Mouse (Mus musculus) layer of hippocampus, adult 18-20 months (tissue): ENCODE data around the gene Gnai2. TPM values are rescaled to one million over a fixed set of nuclear protein-coding genes. Genes with fewer than 3 reads are reported as not detected.
A peak's percentile ranks its signal among the peaks of the same experiment; 100 is the strongest.
"Not testable (repeated sequence)": the region's sequence is repeated elsewhere in the genome, so short reads cannot be mapped to it uniquely, and the experiment has no call there.

Source experiments
- DNase-seq, 2 experiments: peaks; one replicate each; pipeline ENCODE4 v3.0.0; 2022; ENCODE audit warnings: low spot score in 2 of 2
- total RNA-seq, 2 experiments: library from RNA; stranded (reverse); gene quantifications; 2 replicates each; pipeline ENCODE4 v1.2.3; 2021

The Gnai2 gene
- total RNA-seq, 2 experiments from 2014 or later = 228 to 231 TPM

- no peak for DNase-seq
Observed at GRCm38 (mm10) chr9:107570845-107571244, 64.3 kb downstream of the Gnai2 start.

GRCm38 (mm10) chr9:107570016-107570415 lies 65.2 kb downstream of the Gnai2 start:
- DNase-seq = no peak

GRCm38 (mm10) chr9:107569270-107569669 lies 65.9 kb downstream of the Gnai2 start:
- no peak for DNase-seq

DNA sequence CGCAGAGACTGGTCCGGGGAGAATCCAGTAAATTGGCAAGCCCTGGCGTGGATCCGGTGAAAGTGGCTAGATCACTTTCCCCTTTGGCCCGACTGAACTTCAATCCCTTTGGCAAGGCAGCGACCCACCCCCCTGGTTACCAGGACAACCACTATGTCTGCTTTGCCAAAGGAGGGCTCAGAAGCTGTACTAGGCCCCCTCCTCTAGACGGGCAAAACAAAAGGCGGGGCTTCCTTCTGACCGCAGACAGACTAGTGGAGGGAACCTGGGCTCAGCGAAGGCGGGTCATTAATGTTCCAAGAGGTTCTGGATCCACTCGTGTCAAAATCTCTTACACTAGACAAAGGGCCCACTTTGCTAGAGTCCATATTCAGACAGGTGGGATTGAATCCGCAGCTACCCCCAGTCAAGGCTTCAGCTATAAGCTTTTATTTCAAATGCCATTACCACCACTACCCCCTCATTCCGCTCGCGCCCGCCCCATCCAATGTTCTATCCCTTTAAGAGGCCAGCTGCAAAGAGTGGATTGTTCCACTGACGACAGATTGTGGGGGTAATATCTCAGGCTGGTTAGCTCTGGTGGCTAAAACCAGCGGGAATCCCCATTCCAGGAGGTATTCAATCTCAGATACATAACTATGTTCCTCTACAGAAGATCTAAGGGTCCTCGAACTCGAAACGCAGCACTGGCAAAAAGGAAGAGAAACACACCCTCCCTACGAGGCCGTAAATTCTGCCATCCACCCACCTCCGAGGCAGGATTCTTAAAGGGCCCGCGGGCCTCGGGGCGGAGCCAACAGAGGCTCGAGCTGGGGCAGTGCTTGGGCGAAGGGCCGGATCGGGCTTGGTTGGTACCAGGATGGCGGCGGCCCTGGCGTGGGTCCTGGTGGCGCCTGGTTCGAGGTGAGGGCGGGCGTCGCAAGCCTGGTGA lies 66.6 kb downstream of the Gnai2 start:
- DNase-seq = peak in 1 of 2 experiments; percentile 84

DNA sequence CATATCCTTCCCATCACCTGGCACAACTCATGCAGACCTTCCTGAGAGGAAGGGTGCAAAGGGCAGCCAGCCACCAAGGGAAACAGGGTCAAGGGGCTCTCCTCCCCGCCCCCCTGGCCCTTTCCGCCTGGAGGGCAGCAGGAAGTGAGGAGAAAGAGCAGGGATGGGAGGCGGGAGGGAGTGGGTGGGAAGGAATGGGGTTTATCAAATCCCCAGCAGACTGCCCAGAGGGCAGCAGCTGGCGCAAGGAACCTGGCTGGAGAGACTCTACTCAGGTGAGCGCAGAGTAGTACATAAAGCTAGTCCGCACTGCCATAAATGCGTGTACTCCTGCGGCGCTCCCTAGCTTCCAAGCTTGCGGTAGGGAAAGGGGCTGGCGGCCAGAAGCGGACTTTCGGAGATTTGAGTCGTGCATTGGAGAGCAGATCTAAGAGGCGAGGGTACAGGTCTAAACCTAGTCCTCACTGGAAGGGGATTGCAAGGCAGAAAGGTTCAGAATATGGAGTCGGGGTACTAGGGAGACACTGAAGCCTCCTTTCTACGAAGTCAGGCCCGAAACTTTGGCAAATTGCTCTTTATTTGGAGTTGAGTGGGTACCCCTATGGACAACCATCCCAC lies 67.4 kb downstream of the Gnai2 start, which contains the start of gene Hyal2:
TSS of gene Hyal2 (plus strand) at position 244 of the 618 bp plus-strand sequence.
- DNase-seq = no peak

- no peak for DNase-seq
Observed at GRCm38 (mm10) chr9:107566855-107567254, 68.3 kb downstream of the Gnai2 start.

GRCm38 (mm10) chr9:107566041-107566709 lies 69.0 kb downstream of the Gnai2 start:
- peak in 1 of 2 experiments; percentile 79 for DNase-seq

- not testable (repeated sequence) for DNase-seq
Observed at GRCm38 (mm10) chr9:107565556-107565955, 69.6 kb downstream of the Gnai2 start.

Other genes starting within 250 kb of the Gnai2 start
- 10 to 100 TPM; 15.1 to 17.7 TPM for gene Cacna2d2, start 235.8 kb downstream of the Gnai2 start, total RNA-seq
- gene Tmem115, start 101.4 kb downstream of the Gnai2 start, total RNA-seq = 10 to 100 TPM; 41.7 to 42.3 TPM
- 10 to 100 TPM; 15.4 to 17.2 TPM for gene Cyb561d2, start 93.2 kb downstream of the Gnai2 start, total RNA-seq
- gene Nprl2, start 93.1 kb downstream of the Gnai2 start, total RNA-seq = 10 to 100 TPM; 40.6 to 44.5 TPM
- 1 to 10 TPM; 5.7 to 6.2 TPM for gene Zmynd10, start 88.1 kb downstream of the Gnai2 start, total RNA-seq
- 10 to 100 TPM; 16.3 to 18.1 TPM for gene Rassf1, start 83.8 kb downstream of the Gnai2 start, total RNA-seq
- 10 to 100 TPM; 86.2 to 86.5 TPM for gene Tusc2, start 72.1 kb downstream of the Gnai2 start, total RNA-seq
- gene Hyal2, start 67.4 kb downstream of the Gnai2 start, total RNA-seq = 10 to 100 TPM; 15.8 to 16.6 TPM
- 1 to 10 TPM; 5.1 to 7.3 TPM for gene Hyal1, start 58.4 kb downstream of the Gnai2 start, total RNA-seq
- 10 to 100 TPM; 10.7 to 13.5 TPM for gene Naa80, start 56.5 kb downstream of the Gnai2 start, total RNA-seq
- gene Hyal3, start 54.5 kb downstream of the Gnai2 start, total RNA-seq = 1 to 10 TPM; 1.1 to 1.4 TPM
- 10 to 100 TPM; 12.5 to 13.2 TPM for gene Ifrd2, start 47.7 kb downstream of the Gnai2 start, total RNA-seq
- gene Sema3b, start 26.1 kb downstream of the Gnai2 start, total RNA-seq = 1 to 10 TPM; 1.5 to 2.5 TPM
- 10 to 100 TPM; 57.8 to 62.6 TPM for gene Slc38a3, start 34.2 kb upstream of the Gnai2 start, total RNA-seq
- not detected for gene Gnat1, start 44.3 kb upstream of the Gnai2 start, total RNA-seq
- gene Sema3f, start 75.1 kb upstream of the Gnai2 start, total RNA-seq = 1 to 10 TPM; 2.8 to 5.9 TPM
- 100 to 1,000 TPM; 126 to 142 TPM for gene Rbm5, start 135.6 kb upstream of the Gnai2 start, total RNA-seq
- 10 to 100 TPM; 52.3 to 59.6 TPM for gene Rbm6, start 237.9 kb upstream of the Gnai2 start, total RNA-seq